In the genomic region with DNA sequence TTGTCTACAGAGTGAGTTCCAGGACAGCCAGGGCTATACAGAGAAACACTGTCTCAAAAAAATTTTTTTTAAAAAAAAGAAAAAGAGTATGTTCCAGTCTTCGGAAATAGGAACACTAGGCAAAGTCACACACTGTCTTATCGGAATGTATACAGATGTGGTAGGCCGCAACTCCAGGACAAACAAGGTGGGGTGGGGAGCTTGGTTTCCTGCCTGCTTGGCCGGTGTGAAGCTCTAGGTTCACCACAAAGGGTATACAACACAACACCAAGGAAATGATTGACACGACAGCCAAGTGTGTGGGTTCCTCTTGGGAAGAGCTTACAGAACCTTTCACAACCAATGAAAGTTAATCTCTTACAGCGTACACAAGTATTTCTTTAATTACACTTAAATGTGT, we compare ENCODE assay signal across 27 mouse cellular contexts. TPM values are rescaled to one million over a fixed set of nuclear protein-coding genes. Genes with fewer than 3 reads are reported as not detected.
DNase-seq lines count a peak whose midpoint lies in the region; ATAC-seq and TF ChIP-seq lines count a peak whose summit lies in the region.
"Had no signal": no experiment of that assay in that cellular context is flagged by ENCODE, and none has a peak within 500 bp of the region (broad histone marks: within the 10 kb centered on the region; RNA-seq: fewer than 3 reads in every experiment).

No protein-coding gene starts in this region.

- ATAC-seq in granulocyte monocyte progenitor cell, adult 5-6 weeks (replicated peaks; ENCODE audit: poor library complexity, severe bottlenecking) = peak; percentile 42
- ATAC-seq in megakaryocyte progenitor cell, adult 5-6 weeks (replicated peaks; ENCODE audit: poor library complexity) = peak; percentile 82
- ATAC-seq in hindbrain, postnatal 0 days = no peak
- ATAC-seq: forebrain, embryonic 15.5 days; Patski had no signal

- no peak overlapping the region for H3K27ac ChIP-seq in hindbrain, postnatal 0 days
- H3K27ac ChIP-seq: embryonic facial prominence, embryonic 10.5 days; embryonic facial prominence, embryonic 13.5 days; forebrain, embryonic 12.5 days; forebrain, embryonic 15.5 days; heart, adult 2 months; heart, embryonic 10.5 days; heart, embryonic 13.5 days; hindbrain, embryonic 12.5 days; hindbrain, embryonic 15.5 days had no signal

- DNase-seq in CD4-positive helper T cell, adult 2 months (ENCODE audit: low read depth, low spot score) = peak; percentile 48
- DNase-seq in hindbrain, postnatal 0 days (ENCODE audit: low spot score) = no peak
- DNase-seq in cerebellum, adult 9-11 months = no peak
- DNase-seq in retina, embryonic 14.5 days (ENCODE audit: low spot score) = no peak
- DNase-seq: adrenal gland, postnatal 10 days; adrenal gland, postnatal 36 days; cerebellum, adult 18-20 months; cerebellum, adult 9-10 months; cerebellum, postnatal 25 days; embryo, embryonic 11 days; gastrocnemius, postnatal 25 days; heart, adult 2 months; heart, postnatal 14 days; heart, postnatal 4 days had no signal

- H3K27me3 ChIP-seq in hindbrain, postnatal 0 days (ENCODE audit: insufficient read depth, low read length) = no peaks in the 10 kb centered on the region; the same call in 1 of the 2 replicates
- H3K27me3 ChIP-seq: CH12.LX; forebrain, embryonic 12.5 days; forebrain, embryonic 15.5 days; heart, embryonic 13.5 days; hindbrain, embryonic 15.5 days; Patski had no signal

- 86% methylated on average over 6 of the region's 6 CpGs for WGBS in hindbrain, postnatal 0 days

- no peaks in the 10 kb centered on the region for H3K4me1 ChIP-seq in hindbrain, postnatal 0 days (ENCODE audit: insufficient read depth, low read length)
- H3K4me1 ChIP-seq: embryonic facial prominence, embryonic 10.5 days; embryonic facial prominence, embryonic 13.5 days; forebrain, embryonic 12.5 days; forebrain, embryonic 15.5 days; heart, embryonic 10.5 days; heart, embryonic 13.5 days; hindbrain, embryonic 12.5 days; hindbrain, embryonic 15.5 days had no signal

- H3K9ac ChIP-seq in hindbrain, postnatal 0 days (replicated peaks; ENCODE audit: low read length) = no peak overlapping the region
- H3K9ac ChIP-seq: embryonic facial prominence, embryonic 13.5 days; forebrain, embryonic 12.5 days; forebrain, embryonic 15.5 days; heart, embryonic 13.5 days; hindbrain, embryonic 12.5 days; hindbrain, embryonic 15.5 days had no signal

- no peaks in the 10 kb centered on the region for H3K9me3 ChIP-seq in hindbrain, postnatal 0 days (ENCODE audit: low read length)
- H3K9me3 ChIP-seq: embryonic facial prominence, embryonic 10.5 days; embryonic facial prominence, embryonic 13.5 days; forebrain, embryonic 12.5 days; forebrain, embryonic 15.5 days; heart, embryonic 10.5 days; hindbrain, embryonic 12.5 days; hindbrain, embryonic 15.5 days had no signal

- no peak for TF ChIP-seq CTCF in hindbrain, postnatal 0 days (IDR thresholded peaks at IDR 0.05; ENCODE audit: low read depth)

- no peak overlapping the region for H3K4me2 ChIP-seq in hindbrain, postnatal 0 days (ENCODE audit: low read depth, low read length)
- H3K4me2 ChIP-seq: embryonic facial prominence, embryonic 13.5 days; forebrain, embryonic 12.5 days; forebrain, embryonic 15.5 days; heart, embryonic 13.5 days; hindbrain, embryonic 12.5 days; hindbrain, embryonic 15.5 days had no signal

- H3K36me3 ChIP-seq in hindbrain, postnatal 0 days (ENCODE audit: insufficient read depth, low read length) = no peaks in the 10 kb centered on the region
- H3K36me3 ChIP-seq: embryonic facial prominence, embryonic 10.5 days; embryonic facial prominence, embryonic 13.5 days; forebrain, embryonic 12.5 days; forebrain, embryonic 15.5 days; G1E; heart, embryonic 10.5 days; heart, embryonic 13.5 days; hindbrain, embryonic 12.5 days; hindbrain, embryonic 15.5 days had no signal

- no peak overlapping the region for H3K4me3 ChIP-seq in hindbrain, postnatal 0 days (ENCODE audit: low read length)
- H3K4me3 ChIP-seq: embryonic facial prominence, embryonic 10.5 days; embryonic facial prominence, embryonic 13.5 days; forebrain, embryonic 12.5 days; forebrain, embryonic 15.5 days; heart, adult 2 months; heart, embryonic 10.5 days; heart, embryonic 13.5 days; hindbrain, embryonic 12.5 days; hindbrain, embryonic 15.5 days had no signal

RNA-seq across cellular contexts. Expression of gene Rasl11a, which starts 37.4 kb away (rescaled TPM):
- total RNA-seq in granulocyte monocyte progenitor cell, adult 5-6 weeks (2014; fragmentation: Nextera tagmentation) = not detected in 2 replicates
- total RNA-seq in granulocyte monocyte progenitor cell, adult 5-6 weeks (2017) = not detected in 2 replicates
- total RNA-seq in megakaryocyte progenitor cell, adult 5-6 weeks (2015) = 0.47 TPM in 1 of 2 replicates, not detected in the other
- not detected in 2 replicates for total RNA-seq in megakaryocyte progenitor cell, adult 5-6 weeks (2017)
- total RNA-seq in hindbrain, postnatal 0 days (2014; rRNA removed) = 13.3 and 15.4 TPM in 2 replicates
- polyA plus RNA-seq in hindbrain, postnatal 0 days (2015; fragmentation: Nextera tagmentation; extraction: Ambion mirVana) = 13.2 and 13.9 TPM in 2 replicates

RNA-seq across cellular contexts. Expression of gene Rpl21, which starts 49.6 kb away (rescaled TPM):
- 2,458 and 2,594 TPM in 2 replicates for total RNA-seq in granulocyte monocyte progenitor cell, adult 5-6 weeks (2014; fragmentation: Nextera tagmentation)
- 1,991 and 2,116 TPM in 2 replicates for total RNA-seq in granulocyte monocyte progenitor cell, adult 5-6 weeks (2017)
- 2,785 and 2,819 TPM in 2 replicates for total RNA-seq in megakaryocyte progenitor cell, adult 5-6 weeks (2015)
- total RNA-seq in megakaryocyte progenitor cell, adult 5-6 weeks (2017) = 2,136 and 2,277 TPM in 2 replicates
- 148 and 151 TPM in 2 replicates for total RNA-seq in hindbrain, postnatal 0 days (2014; rRNA removed)
- polyA plus RNA-seq in hindbrain, postnatal 0 days (2015; fragmentation: Nextera tagmentation; extraction: Ambion mirVana) = 346 and 347 TPM in 2 replicates

Comparison
In these comparisons a context has a peak if more than half of its experiments do, and no peak if none do; other contexts are left out.
1. RNA of gene Rpl21, which starts 49.6 kb away (total RNA-seq): 2,136 to 2,819 TPM in megakaryocyte progenitor cell, adult 5-6 weeks and 1,991 to 2,594 TPM in granulocyte monocyte progenitor cell, adult 5-6 weeks; 148 to 151 TPM in hindbrain, postnatal 0 days; every median in the first group is over 10 times any median in the second.